Mouse (Mus musculus): ENCODE results near the gene Tsku. TPM values are rescaled to one million over a fixed set of nuclear protein-coding genes. Genes with fewer than 3 reads are reported as not detected.

Gene Tsku
- polyA plus RNA-seq, 1 experiment from 2014 or later, result 12.7 TPM

DNA sequence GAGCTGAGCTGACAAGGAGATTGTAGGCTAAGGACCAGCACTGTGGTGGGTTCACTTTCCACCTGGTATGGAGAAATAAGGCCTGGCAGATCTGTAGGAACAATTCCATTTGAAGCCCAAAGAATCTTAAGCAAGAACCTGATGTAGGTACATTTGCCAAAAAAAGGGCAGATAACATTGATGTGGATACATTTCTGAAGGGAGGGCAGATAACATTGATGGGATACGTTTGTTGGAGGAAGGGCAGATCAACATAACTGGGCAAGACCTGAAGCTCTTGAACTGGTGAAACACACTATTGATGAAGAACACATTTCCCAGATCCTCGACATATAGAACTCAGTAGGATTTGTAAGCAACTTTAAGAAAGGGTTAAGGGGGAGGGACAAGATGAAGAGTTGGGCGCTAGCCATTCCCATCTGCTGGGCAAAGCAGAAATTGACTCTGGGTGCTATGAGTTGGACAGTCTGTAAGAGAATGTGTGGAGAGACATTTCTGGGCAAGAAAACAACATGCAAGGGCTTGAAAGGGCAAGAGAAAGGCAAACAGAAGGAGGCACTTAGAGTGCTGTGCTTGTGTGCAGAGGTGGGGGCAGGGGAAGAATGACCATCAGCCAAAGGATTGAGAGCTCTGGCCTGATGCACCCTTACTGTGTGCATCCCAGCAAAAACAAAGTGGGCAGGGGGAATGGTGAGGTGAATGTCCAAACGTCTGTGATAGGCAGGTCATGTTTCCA is 48.8 kb downstream of the Tsku start:
- 72% methylated on average over 4 of the region's 4 CpGs for WGBS
- Histone ChIP-seq H3K27ac (ENCODE audit: low read depth, low read length) (no peak overlapping the region), H3K9me3 (ENCODE audit: control insufficient read depth, low read length) (no peaks in the 10 kb centered on the region), H3K27me3 (ENCODE audit: control insufficient read depth, insufficient read depth, low read length) (no peaks in the 10 kb centered on the region), H3K36me3 (ENCODE audit: control insufficient read depth, insufficient read depth, low read length) (no peaks in the 10 kb centered on the region), H3K4me2 (replicated peaks; ENCODE audit: low read depth, low read length) (no peak overlapping the region), H3K9ac (ENCODE audit: low read depth, low read length) (no peak overlapping the region), H3K4me3 (ENCODE audit: low read length) (no peak overlapping the region), H3K4me1 (ENCODE audit: control insufficient read depth, insufficient read depth, low read length) (peaks cover 3% of the 10 kb centered on the region; the same call in 1 of the 2 replicates)
- no peak for ATAC-seq (ENCODE audit: low FRiP score, low TSS enrichment)

DNA sequence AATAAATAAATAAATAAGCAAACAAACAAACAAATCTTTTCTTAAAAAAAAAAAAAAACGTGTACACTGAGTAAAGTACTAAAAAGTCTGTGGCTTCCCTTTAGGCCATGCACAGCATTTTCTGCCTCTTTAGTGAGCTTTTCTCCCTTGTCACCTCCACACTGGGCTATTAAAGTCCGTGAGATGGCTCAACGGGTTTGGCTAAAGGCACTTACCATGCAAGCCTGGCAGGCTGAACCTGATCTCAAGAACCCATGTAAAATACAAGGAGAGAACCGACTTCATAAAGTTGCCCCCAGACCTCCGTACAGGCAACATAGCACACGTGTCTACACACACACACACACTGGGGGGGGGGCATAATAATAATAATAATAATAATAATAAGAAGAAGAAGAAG is 50.9 kb downstream of the Tsku start:
- Histone ChIP-seq H3K36me3 (ENCODE audit: control insufficient read depth, insufficient read depth, low read length) (no peaks in the 10 kb centered on the region), H3K9me3 (ENCODE audit: control insufficient read depth, low read length) (no peaks in the 10 kb centered on the region), H3K27me3 (ENCODE audit: control insufficient read depth, insufficient read depth, low read length) (no peaks in the 10 kb centered on the region), H3K4me3 (ENCODE audit: low read length) (no peak overlapping the region), H3K4me1 (ENCODE audit: control insufficient read depth, insufficient read depth, low read length) (peaks cover 3% of the 10 kb centered on the region; the same call in 1 of the 2 replicates), H3K9ac (ENCODE audit: low read depth, low read length) (no peak overlapping the region), H3K4me2 (replicated peaks; ENCODE audit: low read depth, low read length) (no peak overlapping the region), H3K27ac (ENCODE audit: low read depth, low read length) (no peak overlapping the region)
- no peak for ATAC-seq (ENCODE audit: low FRiP score, low TSS enrichment)
- WGBS, result 50% methylated on average over 6 of the region's 6 CpGs

DNA sequence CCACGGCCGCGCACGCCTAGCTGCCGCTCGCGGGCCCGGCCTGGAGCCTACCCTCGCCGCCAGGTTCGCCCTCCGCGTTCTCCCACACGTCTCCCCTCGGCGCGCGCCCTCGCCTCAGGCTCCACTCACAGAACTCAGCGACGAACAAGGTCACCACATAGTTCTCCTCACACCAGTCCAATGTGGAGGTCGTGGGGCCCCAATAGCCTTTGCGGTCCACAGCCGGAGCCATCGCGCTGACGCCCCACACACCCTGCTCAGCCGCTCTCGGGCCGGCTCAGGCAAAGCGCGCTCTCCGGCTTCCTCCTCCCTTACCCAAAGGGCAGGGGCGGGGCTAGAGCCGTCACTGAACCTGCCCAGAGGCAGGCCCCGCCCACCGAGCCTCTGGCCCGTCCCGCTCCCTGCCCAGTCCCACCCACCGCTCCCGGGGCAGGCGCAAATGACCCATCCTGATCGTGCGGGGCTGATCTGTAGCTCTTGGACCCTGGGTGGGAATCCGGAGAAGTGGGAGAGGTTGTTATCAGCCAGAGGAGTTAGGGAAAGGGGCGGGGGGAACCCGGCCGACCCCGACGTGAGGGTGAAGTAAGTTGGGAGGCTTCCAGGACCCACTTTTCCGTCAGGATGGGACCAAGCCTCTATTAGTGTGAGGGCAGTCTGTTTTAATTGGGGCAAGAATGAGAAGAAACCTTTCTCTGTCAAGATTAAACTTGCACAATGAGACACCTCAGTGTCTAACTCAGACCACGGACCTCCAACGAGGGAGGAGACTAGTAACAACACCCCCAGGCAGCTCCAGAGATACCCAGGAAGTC is 51.7 kb downstream of the Tsku start:
- Histone ChIP-seq H3K4me2 (replicated peaks; ENCODE audit: low read depth, low read length) (peak overlapping the region; percentile 91), H3K9me3 (ENCODE audit: control insufficient read depth, low read length) (no peaks in the 10 kb centered on the region), H3K9ac (ENCODE audit: low read depth, low read length) (peak overlapping the region; percentile 77), H3K4me3 (ENCODE audit: low read length) (peak overlapping the region; percentile 56), H3K27ac (ENCODE audit: low read depth, low read length) (no peak overlapping the region), H3K27me3 (ENCODE audit: control insufficient read depth, insufficient read depth, low read length) (no peaks in the 10 kb centered on the region), H3K4me1 (ENCODE audit: control insufficient read depth, insufficient read depth, low read length) (peaks cover 3% of the 10 kb centered on the region; the same call in 1 of the 2 replicates), H3K36me3 (ENCODE audit: control insufficient read depth, insufficient read depth, low read length) (no peaks in the 10 kb centered on the region)
- WGBS, result 1% methylated on average over 52 of the region's 53 CpGs
- peak; percentile 100 for ATAC-seq (ENCODE audit: low FRiP score, low TSS enrichment)

DNA sequence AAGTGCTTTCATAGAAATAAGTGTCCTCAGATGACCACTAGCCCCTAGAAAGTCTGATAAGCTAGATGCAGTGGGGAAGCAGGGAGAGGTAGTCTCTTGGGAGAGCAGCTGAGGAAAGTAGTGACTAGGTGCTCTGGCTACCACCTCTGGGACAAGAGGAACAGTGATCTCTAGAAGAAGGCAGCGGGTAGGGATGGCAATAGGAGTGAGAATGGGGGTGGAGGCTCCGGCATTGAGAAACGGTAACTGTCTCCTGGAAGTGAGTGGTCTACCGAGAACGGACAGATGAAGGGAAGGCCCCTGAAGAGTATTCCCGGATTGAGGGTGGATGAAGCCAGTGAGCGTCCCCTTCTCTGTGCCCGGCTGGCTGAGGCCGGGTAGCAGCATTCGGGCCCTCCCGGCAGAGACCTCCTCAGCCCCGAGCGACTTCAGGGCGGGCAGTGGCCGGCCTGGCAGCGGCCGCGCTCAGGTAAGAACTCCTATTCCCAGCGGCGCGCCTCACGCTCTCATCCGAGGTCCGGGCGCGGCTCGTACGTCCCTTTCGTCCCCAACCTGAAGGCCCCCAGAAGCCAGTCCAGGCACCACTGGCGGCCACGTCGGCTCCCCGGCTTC is 52.4 kb downstream of the Tsku start:
- Histone ChIP-seq H3K9ac (ENCODE audit: low read depth, low read length) (peak overlapping the region; percentile 77), H3K4me3 (ENCODE audit: low read length) (peak overlapping the region; percentile 56), H3K4me2 (replicated peaks; ENCODE audit: low read depth, low read length) (peak overlapping the region; percentile 91), H3K4me1 (ENCODE audit: control insufficient read depth, insufficient read depth, low read length) (peaks cover 3% of the 10 kb centered on the region; the same call in 1 of the 2 replicates), H3K9me3 (ENCODE audit: control insufficient read depth, low read length) (no peaks in the 10 kb centered on the region), H3K36me3 (ENCODE audit: control insufficient read depth, insufficient read depth, low read length) (no peaks in the 10 kb centered on the region), H3K27ac (ENCODE audit: low read depth, low read length) (no peak overlapping the region), H3K27me3 (ENCODE audit: control insufficient read depth, insufficient read depth, low read length) (no peaks in the 10 kb centered on the region)
- peak; percentile 73; the same call in 1 of the 2 replicates for ATAC-seq (ENCODE audit: low FRiP score, low TSS enrichment)
- WGBS, result under 1% methylated on average over 31 of the region's 33 CpGs

DNA sequence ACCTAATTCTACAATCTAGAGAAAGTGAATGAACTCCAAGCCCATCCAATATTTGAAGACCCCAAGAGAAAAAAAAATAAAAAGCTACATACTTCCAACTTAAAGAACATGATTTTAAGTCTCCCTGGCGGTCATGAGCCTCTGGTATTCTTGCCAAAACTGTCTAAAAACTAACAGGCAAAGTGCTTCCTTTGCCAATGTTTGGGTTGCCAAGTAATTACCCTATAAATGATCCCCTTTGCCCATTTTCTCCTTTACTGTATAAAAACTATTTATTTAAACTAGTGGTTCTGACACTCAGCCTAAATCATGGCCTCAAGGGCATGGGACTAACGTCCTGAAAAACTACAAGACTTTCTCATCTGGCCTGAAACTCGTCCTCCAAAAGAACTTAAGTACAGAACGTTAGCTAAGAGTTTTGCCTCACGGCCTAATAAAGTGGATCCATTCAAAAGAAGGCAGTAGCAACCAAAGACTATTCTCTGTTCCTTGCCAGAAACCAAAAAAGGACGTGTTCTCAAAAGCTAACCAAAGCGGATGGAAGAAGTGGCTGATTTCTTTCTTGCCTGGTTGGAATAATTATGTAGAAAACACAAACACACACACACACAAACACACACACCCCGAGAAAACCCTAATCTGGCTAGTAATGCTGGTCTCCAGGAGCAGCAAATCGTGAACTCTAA is 53.1 kb downstream of the Tsku start:
- Histone ChIP-seq H3K4me1 (ENCODE audit: control insufficient read depth, insufficient read depth, low read length) (peaks cover 3% of the 10 kb centered on the region; the same call in 1 of the 2 replicates), H3K36me3 (ENCODE audit: control insufficient read depth, insufficient read depth, low read length) (no peaks in the 10 kb centered on the region), H3K9me3 (ENCODE audit: control insufficient read depth, low read length) (no peaks in the 10 kb centered on the region), H3K27ac (ENCODE audit: low read depth, low read length) (no peak overlapping the region), H3K4me3 (ENCODE audit: low read length) (peak overlapping the region; percentile 56), H3K4me2 (replicated peaks; ENCODE audit: low read depth, low read length) (peak overlapping the region; percentile 91), H3K9ac (ENCODE audit: low read depth, low read length) (peak overlapping the region; percentile 77), H3K27me3 (ENCODE audit: control insufficient read depth, insufficient read depth, low read length) (no peaks in the 10 kb centered on the region)
- no peak for ATAC-seq (ENCODE audit: low FRiP score, low TSS enrichment)
- 43% methylated on average over 9 of the region's 9 CpGs for WGBS

DNA sequence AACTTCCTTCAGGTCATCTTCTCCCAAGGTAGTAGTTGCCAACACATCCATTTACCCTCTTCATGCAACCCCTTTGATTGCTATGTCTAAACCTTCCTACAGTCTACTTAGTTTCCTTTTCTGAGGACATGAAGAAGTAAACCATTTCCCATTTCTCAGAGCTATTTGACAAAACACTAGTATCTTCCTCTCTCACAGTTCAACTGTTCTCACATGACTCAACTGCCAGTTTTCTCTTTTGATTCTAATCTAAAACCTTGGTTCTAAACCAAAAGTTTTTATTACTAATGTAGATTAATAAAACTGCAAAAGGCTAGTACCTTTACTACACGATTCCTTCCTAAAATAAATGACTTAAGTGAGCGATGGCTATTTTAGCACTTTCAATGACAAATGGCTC is 53.7 kb downstream of the Tsku start:
- H3K9me3 ChIP-seq (ENCODE audit: control insufficient read depth, low read length), result no peaks in the 10 kb centered on the region
- no peak overlapping the region for H3K4me3 ChIP-seq (ENCODE audit: low read length)
- no peak overlapping the region for H3K4me2 ChIP-seq (replicated peaks; ENCODE audit: low read depth, low read length)
- no peaks in the 10 kb centered on the region for H3K36me3 ChIP-seq (ENCODE audit: control insufficient read depth, insufficient read depth, low read length)
- WGBS, result 97% methylated on average over 2 of the region's 2 CpGs
- H3K4me1 ChIP-seq (ENCODE audit: control insufficient read depth, insufficient read depth, low read length), result peaks cover 3% of the 10 kb centered on the region; the same call in 1 of the 2 replicates
- H3K27ac ChIP-seq (ENCODE audit: low read depth, low read length), result no peak overlapping the region
- H3K27me3 ChIP-seq (ENCODE audit: control insufficient read depth, insufficient read depth, low read length), result no peaks in the 10 kb centered on the region
- H3K9ac ChIP-seq (ENCODE audit: low read depth, low read length), result no peak overlapping the region
- no peak for ATAC-seq (ENCODE audit: low FRiP score, low TSS enrichment)

Other genes with a start within 250 kb of the Tsku start
- gene Myo7a, start 241.8 kb downstream of the Tsku start, polyA plus RNA-seq (2014; fragmentation: Nextera tagmentation; extraction: Ambion mirVana), result 7.9 and 15.4 TPM in 2 replicates
- gene Omp, start 215.8 kb downstream of the Tsku start, polyA plus RNA-seq (2014; fragmentation: Nextera tagmentation; extraction: Ambion mirVana), result 0.20 and 0.51 TPM in 2 replicates
- gene Capn5, start 183.1 kb downstream of the Tsku start, polyA plus RNA-seq (2014; fragmentation: Nextera tagmentation; extraction: Ambion mirVana), result 4.8 and 10.4 TPM in 2 replicates
- gene B3gnt6, start 161.8 kb downstream of the Tsku start, polyA plus RNA-seq (2014; fragmentation: Nextera tagmentation; extraction: Ambion mirVana), result 0.15 TPM in 1 of 2 replicates, not detected in the other
- 25.6 and 27.4 TPM in 2 replicates for gene Acer3, start 40.1 kb downstream of the Tsku start, polyA plus RNA-seq (2014; fragmentation: Nextera tagmentation; extraction: Ambion mirVana)
- not detected in 2 replicates for gene Gucy2d, start 79.1 kb upstream of the Tsku start, polyA plus RNA-seq (2014; fragmentation: Nextera tagmentation; extraction: Ambion mirVana)
- gene Lrrc32, start 128.0 kb upstream of the Tsku start, polyA plus RNA-seq (2014; fragmentation: Nextera tagmentation; extraction: Ambion mirVana), result 9.5 and 13.7 TPM in 2 replicates

Measured in kidney, embryonic 14.5 days (tissue).